Mouse (Mus musculus): ENCODE results near the gene Cyp4x1.

Cyp4x1 gene

DNA sequence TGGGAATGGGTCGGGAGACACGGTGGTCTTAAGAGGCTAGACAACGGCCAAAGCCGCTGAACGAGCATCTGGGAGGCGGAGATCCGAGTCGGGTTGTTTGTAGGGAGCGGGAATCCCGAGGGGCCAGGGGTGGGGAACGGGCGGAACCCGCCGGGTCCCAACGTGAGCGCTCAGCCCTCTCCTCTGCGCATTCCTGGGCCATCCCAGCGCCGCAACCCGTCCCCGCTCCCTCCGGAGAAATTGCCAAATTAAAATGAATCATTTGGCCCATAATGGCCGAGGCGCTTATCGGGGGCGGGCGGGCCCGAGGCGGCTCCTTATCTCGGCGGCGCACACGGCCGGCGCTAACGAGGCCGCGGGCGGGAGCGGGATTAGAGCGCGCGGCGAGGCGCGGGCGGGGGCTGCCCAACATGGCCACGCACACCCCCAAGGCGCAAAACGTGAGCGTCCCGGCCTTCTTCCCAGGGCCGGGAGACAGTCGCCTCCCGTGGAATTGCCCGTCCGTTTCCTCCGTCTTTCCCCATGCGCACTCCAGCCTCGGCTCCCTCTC, 77.6 kb downstream of the Cyp4x1 start, which contains the start of gene Tal1:
Gene Tal1 (plus strand): TSS at position 56 of the 550 bp plus-strand sequence.
- DNase-seq, result no peak

All from right cerebral cortex, postnatal 25 days (tissue).